Mouse (Mus musculus): ENCODE results near the gene Dmc1.

Dmc1 gene

DNA sequence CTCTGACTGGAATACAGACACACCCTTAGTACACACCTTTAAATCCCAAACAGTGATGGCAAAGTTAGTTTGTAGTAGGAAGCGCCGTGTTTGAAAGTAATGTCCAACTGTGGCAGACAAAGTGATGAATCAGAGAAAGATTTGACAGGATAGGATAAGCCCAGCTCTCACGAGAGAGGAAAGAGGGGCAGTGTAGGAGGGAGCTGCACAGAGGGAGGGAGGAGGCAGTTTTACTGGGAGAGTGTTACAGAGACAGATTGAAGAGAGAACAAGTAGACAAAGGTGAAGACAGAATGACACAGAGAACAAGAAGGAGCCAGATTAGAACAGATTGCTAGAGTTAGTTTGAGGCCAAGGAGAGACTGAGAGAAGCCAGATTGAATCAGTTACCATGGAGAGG lies 45.3 kb downstream of the Dmc1 start:
- DNase-seq = no peak

DNA sequence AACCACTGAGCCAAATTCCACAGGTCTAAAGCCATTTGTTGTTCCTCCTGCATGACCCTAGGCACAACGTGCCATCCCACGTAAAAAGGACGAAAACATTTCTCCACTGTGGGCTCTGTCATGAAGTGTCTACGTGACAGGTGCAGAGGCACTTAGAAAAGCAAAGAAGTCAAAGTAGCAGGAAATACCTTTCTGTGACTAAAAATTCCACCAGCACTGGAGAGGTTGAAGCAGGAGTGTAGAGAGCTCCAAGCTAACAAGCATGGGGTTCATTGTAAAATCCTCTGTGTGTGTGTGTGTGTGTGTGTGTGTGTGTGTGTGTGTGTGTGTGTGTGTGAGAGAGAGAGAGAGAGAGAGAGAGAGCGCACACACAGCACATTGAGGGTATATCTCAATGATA lies 52.3 kb downstream of the Dmc1 start:
- no peak for DNase-seq

DNA sequence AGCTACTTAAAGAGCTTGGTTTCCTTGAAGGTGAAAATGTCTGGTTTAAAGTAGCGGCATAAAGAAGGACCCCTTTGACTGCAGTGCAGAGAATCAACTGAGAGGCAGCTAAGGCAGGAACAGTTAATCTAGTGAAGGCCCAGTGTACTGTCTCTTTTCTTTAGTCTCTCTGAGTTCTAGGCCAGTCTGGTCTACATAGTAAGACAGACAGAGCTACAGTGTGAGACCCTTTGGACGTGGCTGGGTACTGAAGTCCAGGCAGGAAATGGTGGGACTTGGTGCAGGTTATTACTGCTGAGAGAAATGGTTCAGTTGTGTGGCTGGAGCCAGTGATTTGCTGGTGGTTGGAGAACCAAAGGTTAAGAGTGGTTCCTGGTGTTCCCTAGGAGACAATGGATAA lies 56.7 kb downstream of the Dmc1 start:
- DNase-seq = no peak

DNA sequence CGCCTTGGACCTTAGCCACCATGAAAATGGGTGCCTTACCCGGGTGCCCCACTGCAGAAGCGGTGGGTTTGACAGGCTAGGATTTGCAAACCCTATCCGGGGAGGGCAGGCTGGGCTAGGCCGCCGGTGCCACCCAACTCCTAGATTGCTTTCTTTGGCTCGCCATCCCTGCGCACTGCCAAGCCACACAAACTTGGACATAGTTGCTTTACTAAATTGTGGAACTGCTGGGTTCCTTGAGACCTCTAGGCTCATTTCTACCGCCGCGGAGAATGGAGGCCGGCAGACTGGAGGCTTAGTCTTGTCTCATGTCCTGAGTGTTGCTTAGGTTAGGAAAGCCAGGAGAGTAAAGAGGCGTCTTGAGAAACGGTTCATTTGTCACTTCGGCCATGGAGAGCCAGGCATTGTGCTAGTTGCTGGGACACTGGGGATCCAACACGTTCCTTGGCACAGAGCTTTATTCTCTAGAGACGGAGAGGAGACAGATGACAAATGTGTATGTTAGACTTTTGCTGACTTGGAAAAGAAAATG lies 57.6 kb downstream of the Dmc1 start:
- no peak for DNase-seq

DNA sequence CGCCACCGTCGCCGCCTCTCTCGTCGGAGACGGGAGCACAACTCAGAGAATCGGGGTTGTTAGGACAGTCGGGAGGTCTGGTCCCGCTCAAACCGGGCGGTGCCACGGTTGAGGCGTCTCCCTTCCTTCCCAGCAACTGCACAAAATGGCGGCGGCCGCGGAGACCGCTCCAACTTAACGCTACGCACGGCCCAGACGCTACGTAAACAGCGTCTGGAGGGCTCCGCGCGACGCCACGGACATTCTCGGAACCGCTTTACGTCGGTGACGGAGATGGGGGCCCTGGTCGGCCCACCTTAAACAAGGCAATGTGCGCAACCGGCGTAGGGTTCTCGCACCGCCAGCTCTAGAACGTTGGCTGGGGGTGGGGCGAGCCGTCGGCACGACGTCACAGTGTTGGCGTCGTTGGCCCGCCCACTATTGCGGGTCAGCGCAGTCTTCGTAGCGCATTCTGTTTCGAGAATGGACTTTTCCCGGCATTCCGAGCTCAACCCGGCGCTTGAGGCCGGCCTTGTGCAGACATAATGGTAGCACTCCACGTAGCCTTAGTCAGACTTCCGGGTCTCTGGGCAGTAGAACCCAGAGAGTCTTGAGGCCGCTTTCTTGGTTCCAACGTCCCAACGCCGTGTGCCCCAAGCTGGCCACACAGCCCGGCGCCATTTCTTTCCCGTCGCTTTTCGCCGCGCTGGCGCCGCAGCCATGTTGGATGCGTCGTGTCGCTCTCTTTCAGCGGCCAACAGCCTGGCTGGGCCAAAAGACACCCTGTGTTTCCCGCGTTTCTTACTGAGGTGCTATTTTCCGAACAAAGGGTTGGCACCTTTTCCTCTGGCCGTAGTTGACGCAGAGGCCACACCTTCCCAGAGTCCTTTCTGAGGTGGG lies 58.3 kb downstream of the Dmc1 start, which contains the start of gene Ddx17:
Ddx17 (minus strand) TSS at position 332 of the 879 bp plus-strand sequence.
- DNase-seq = peak; percentile 97 to 99

DNA sequence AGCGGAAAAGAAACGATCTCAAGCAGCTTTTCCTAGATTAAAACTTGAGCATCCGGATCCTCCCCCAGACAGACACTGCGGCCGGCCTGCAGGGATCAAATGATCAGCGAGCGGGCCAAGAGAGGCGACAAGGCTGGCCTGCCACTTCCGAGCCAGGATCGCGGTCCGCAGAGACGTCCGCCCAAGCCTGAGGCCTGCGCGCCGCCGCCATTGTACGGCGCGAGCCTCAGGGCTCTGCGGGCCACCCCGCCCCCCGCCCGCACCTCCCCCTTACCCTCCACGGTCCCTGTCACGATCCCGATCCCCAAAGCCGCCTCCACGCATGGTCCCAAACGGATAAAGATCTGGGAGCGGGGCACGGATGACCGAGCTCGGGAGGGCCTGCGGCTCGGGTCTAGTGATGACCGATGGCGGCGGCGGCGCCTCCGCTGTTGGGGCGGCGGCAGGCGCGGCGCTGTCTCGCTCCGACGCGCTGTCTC lies 58.9 kb downstream of the Dmc1 start:
- peak in 1 of 2 experiments; percentile 65 for DNase-seq

DNA sequence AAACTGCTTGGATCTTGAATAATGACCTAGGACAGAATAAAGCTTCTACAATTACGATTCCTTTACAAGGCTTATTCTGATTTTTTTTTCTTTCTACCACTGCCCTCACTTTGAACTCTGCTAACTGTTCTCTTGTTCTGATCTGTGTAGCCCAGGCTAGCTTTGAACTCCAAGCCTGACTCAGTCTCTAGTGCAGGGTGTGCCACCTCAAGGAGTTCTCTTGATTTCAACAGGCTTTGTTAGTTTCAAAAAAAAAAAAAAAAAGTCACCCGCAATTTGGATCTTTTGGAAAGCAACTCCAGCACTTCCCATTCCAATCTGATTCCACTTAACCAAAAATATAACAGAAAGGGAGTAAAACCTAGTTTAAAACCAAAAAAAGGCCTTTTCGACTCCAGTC lies 59.4 kb downstream of the Dmc1 start:
- DNase-seq = no peak

DNA sequence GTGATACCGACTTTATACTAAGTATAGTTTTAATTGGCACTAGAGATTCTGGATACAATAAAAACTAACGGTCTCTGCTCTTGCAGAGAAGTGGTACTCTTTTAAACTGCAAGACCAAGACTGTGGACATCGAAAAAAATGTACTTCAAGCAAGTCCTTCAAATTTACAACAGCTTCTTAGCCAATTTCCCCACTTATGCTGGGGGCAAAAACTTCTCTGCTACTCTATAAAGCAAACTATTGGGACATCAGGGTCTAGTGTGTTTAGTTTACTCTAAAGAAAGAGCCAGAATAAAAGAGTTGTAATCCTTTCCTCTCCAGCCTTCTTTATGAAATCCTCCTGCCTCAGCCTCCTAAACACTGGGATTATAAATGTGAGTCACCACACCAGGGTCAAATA lies 60.9 kb downstream of the Dmc1 start:
- DNase-seq = no peak

DNA sequence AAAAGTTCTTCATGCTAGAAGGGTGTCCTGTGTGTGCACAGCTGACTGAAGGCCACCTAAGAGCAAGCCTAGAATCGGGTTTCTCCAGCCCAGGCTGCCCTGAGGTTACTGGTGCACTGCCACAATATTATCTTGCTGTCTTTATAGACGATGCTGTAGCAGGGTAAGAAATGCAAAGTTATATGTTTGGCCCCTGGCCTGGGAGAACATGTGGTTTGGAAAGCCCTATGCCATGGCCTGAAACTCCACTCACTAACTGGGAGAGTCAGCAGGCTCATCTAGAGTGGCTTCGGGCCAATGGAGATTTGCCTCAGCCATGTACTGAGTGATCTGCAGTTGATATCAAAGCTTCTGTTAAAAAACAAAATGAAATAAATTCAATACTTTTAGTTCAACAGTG lies 71.1 kb downstream of the Dmc1 start:
- no peak for DNase-seq

DNA sequence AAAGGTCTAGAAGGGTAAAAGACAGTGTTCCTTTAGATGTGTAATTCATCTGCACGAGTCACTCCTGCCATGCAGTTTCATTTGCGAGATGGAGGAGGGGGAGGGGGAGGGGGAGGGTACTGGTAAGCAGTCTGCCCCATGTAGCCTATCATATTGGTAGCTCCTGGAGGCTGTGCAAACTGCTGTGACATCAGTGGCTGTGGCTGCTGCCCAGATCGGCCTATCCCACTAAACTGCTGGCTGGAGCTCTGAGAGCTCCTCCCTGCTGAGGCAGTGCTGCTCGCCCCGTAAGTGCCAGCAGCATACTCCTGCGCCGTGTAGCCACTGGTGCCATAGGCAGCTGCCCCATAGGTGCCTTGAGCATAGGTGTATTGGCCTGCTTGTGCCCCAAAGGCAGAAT lies 75.0 kb downstream of the Dmc1 start:
- no peak for DNase-seq

DNA sequence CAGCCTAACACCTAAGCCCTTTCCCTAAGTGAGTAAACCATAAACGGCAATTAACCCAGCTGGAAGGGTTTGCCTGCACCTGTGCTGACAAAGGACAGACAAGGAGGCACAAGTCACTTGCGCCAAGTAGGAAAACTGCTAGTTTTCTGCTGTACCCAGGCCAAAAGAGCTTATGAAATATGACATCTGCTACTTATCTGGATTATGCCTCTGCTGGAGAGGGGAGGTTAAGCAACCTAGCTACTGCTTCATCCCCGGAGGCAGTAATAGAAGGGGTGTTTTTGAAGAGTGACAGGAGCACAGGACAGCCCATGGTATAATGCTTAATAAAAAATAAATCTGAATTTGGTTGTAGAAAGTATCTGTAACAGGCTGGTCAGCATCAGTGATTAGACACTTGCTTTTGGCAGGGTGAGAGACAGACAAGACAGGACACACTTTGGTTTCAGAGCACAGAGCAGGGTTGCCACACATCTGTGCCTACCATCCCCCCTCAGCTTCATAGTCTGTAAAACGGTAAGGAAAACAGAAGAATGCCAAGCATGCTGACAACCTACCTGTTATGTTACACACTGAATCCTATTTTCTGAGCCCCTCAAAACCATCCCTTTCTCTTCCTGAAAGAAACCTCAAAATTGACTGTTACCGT lies 76.8 kb downstream of the Dmc1 start:
- DNase-seq = no peak

DNA sequence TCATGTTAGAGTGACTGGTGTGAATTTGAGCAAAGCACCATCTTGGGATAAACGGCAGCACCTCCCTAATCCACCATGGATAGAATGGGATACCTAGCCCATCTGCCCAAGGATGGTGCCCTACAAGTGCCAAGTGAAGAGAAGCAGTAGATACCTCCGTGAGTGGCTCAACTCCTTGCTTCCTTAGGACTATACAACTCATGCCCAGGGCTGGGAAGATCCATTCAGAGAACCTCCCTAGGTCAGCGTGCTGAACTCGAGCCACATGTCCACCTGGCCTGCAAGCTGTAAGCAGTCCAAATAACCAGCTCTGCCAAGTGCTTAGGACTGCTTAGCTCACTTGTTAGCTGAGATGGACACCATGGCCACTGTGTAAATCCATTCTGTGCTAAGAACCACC lies 77.7 kb downstream of the Dmc1 start:
- DNase-seq = peak; percentile 66

DNA sequence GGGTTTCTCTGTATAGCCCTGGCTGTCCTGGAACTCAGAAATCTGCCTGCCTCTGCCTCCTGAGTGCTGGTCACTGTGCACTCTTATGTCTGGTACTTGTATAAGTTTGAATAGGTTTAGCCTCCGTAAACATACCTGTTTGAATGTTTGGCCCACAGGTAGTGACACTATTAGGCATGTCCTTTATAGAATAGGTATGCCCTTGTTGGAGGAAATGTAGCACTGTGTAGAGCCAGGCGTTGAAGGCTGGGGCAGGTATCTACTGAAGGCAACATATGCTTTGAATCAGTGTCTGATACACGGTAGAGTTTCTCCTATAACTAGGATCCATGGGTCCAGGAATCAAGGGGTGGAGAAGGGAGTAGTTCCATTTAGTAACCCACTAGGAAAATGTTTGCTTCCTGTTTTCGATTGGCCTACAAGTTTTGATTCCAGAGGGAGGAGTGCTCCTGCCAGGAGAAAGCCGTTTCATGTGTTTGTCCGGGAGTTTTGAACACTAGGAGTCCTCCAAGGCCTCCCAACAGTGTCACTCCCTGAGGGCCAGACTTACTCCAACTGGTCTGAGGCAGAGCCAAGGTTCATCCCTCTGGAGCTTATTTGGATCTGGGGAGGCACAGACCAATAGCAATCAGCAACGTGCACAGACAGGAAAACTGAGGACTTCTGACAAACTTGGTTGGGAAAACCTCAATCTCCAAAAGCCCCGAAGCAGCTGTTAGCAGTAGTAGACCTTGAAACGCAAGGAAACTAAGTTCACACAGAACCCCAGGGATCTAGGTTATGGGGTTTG lies 78.7 kb downstream of the Dmc1 start:
- DNase-seq = no peak

DNA sequence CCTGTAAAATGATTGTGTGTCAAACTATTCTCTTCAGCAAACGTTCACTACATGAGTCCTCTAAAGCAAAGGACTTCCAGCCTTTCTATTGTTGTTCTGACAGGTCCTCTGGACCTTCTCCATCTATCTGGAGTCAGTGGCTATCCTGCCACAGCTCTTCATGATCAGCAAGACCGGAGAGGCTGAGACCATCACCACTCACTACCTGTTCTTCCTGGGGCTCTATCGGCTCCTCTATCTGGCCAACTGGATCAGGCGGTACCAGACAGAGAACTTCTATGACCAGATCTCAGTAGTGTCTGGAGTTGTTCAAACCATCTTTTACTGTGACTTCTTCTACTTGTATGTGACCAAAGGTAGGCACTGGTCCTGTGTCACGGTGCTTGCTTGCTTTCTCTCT lies 79.3 kb downstream of the Dmc1 start:
- no peak for DNase-seq

DNA sequence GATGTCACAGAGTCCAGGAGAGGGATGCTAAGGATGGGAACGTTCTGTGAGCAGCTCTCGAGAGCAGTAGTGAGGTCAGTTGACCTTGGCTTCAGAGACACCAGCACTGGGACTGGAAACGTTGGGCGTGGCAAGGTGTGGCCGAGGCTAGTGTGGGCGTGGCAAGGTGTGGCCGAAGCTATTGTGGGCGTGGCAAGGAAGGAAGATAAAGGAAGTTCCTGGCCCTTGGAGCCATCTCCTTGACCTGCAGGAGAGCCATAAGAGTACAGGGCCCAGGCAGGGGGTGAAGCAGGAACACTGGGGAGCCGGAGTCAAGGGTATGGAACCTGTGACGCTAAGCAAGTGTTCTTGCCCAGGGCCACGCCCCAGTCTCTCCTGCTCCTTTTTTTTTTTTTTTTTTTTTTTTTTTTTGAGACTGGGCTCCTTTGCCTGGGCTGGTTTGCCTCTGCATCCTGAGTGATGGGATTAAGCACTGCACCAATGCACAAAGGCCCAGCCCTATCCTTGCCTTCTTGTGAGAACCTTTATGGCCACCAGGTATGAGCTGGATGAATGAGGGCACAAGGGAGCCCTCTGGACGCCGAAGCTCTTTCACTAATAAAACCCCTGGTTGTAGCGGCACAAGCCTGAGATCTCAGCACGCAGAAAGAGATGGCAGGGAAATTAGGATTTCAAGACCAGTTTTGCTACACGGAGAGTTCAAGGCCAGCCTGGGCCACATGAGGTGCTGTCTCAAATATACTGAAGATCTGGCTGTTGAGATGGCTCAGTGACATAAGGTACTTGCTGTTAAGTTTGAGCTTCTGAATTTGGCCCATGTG lies 85.3 kb downstream of the Dmc1 start:
- DNase-seq = no peak

DNA sequence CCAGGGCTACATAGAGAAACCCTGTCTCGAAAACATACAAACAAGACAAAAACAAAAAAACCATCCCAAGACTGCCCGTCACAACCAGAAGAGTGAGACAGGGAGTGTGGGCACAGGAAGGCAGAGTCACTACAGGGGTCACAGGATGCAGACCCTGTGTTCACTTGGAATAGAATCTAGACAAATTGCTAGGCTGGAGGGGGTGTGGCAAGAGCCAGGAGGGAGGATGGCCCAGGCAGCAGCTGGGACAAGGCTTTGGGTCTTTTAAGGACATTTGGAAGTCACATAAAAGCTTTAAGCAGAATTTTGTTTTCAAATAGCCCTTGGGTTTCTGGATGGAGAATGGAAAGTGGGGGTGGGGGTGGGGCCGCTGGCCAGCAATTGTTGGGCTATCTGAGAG lies 86.3 kb downstream of the Dmc1 start:
- no peak for DNase-seq

DNA sequence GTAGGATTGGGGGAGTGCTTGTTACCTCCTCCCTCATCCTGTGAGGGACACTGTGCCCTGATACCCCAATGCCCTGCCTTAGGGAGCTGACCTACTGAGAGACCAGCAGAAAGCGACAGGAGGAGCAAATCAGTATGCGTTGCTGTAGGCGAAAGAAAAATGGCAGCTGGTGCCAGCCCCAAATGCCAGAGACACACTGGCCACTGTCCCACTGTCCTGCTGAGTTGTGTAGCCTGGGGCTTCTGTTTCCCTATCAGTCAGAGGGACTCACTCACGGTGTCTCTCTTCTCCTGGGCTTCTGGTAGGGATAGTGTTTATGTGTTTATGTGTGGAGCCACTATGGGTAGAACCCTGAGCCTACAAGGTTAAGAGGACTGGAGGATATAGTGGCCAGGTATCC lies 87.2 kb downstream of the Dmc1 start:
- no peak for DNase-seq

DNA sequence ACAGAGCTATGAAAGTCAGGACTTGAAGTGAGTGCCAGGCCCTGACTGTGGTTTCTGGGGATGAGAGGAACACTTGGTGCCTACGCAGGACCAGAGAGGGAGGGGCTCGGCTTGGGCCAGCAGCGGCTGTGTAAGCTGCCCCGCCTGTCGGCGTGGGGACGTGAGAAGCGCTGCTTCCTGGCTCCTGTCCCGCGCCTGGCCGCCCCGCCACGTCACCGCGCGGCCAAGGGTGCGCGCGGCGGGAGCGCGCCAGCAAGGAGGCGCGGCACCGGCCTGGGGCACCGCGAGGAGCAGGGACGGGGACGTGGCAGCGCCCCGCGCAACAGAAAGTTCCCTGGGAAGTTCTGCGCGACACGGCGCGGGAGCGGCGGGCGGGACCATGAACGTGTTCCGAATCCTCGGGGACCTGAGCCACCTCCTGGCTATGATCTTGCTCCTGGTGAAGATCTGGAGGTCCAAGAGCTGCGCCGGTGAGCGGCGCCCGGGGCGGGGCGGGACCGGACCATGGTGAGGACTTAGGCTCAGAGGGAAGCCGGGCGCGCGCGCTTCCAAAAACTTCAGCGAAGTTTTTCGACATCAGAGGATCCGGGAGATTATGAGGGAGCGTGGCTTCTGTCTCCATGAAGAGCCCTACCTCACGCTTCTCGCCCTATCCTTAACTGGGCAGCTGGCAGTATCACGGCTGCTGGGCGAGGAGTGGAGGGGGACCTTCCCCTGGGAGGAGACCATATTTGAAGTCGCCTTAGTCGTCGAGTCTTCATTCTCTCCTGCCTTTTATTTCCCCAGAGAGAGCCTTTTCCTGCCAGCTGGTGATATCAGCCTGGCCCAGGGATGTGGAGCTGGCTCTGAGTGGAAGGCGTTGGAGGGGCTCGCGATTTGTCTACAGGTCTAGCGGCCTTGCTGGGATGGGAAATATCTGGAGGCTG lies 88.5 kb downstream of the Dmc1 start, which contains the start of gene Kdelr3:
Kdelr3 (plus strand) TSS at position 241 of the 926 bp plus-strand sequence.
- peak in 1 of 2 experiments; percentile 50 for DNase-seq

DNA sequence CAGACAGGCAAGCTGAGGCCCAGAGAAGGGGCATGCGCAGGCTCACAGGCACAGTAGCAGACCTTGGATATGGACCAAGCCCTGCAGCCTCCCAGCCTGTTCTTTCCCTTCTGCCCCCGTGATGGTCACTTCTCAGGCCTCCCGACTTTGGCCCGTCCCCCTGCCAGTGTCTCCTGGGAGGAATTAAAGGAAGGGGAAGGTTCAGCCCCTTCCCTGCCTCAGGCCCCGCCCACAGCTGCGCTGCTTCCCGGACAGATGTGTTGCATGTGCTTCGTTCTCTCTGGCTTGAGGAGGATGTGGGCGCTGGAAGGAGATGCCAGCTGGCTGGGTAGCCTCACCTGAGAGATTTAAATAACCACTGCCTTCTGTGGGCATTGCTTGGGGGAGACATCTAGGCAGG lies 91.0 kb downstream of the Dmc1 start:
- no peak for DNase-seq

DNA sequence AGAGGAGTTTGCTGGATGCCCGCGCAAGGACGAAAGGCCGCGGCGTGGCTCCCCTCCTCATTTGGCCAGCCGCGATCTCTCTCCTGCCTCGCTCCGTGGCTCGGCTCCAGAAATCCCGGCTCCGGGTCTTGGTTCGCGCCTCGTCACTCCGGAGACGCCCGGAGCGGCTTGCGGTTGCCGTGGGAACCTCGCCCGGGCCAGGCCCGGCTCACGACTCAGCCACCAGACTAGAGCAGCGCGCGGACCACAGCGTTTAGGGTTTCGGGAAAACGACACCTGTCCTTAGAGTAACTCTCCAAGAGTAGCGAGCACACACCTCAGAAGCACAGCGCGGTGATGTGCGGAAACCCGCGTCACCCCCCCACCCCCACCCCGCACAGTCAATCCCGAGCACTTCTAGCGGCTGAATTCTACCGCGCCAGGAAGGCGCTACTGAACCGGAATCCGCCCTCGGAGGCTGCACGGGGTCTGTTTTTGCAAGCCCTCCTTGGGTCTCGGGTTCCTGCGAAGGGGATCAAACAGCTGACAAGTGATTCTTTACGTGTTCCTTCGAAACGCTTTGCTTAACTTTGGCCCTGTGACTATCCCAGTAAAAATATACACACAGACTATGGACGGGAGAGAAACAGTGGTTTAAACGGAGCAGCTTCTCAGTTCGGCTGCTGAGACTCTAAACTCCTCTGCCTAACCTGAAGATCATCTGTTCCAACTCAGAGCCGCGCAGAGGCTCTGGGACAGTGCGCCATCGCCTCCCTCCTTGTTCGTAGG lies 93.2 kb downstream of the Dmc1 start:
- DNase-seq = peak; percentile 79 to 86

All from cerebellum, postnatal 36 days (tissue).